Mouse (Mus musculus) macrophage (primary cell): ENCODE results near the gene Ap5m1. TPM values are rescaled to one million over a fixed set of nuclear protein-coding genes. Genes with fewer than 3 reads are reported as not detected.

Experiments used
- H3K27ac ChIP-seq: fragments of 350-480 bp; formaldehyde crosslinking; 2 replicates; pipeline ENCODE4 v1.9.0; 2021
- H3K36me3 ChIP-seq: fragments of 350-480 bp; formaldehyde crosslinking; 2 replicates; pipeline ENCODE4 v1.9.0; 2021; ENCODE audit errors: inconsistent target
- H3K4me3 ChIP-seq: fragments of 350-480 bp; formaldehyde crosslinking; 2 replicates; pipeline ENCODE4 v1.9.0; 2021; ENCODE audit errors: inconsistent target
- H3K79me2 ChIP-seq: fragments of 350-480 bp; formaldehyde crosslinking; 2 replicates; pipeline ENCODE4 v1.9.0; 2021; ENCODE audit errors: inconsistent target
- WGBS: methylation state at CpG from one replicate; pipeline ENCODE4 v1.1.7; 2026; ENCODE audit warnings: inconsistent platforms; ENCODE audit not compliant: missing documents; 5-methylcytosine and 5-hydroxymethylcytosine counted together
- polyA plus RNA-seq: library from polyadenylated mRNA; stranded (reverse); fragments of 250-400 nt; gene quantifications from 3 replicates; pipeline ENCODE4 v1.2.4, GENCODE M21; 2018; ENCODE audit warnings: inconsistent platforms
- total RNA-seq, 78 experiments: library from RNA; depleted of rRNA; stranded (reverse); fragments of 250-400 nt; gene quantifications; 1 replicate in 9 of 78; 2 replicates in 24 of 78; 3 replicates in 43 of 78; 4 replicates in 2 of 78; pipeline ENCODE4 v1.2.4; 2018; ENCODE audit warnings: inconsistent platforms in 56 of 78

Gene Ap5m1
- total RNA-seq (2018; cell fraction: chromatin; rRNA removed), result 10 to 100 TPM in 25 of 26 experiments, 1 to 10 TPM in 1; 8.5 to 60.7 (median 29.5) TPM
- total RNA-seq (2018; cell fraction: cytosol; rRNA removed), result 10 to 100 TPM in 24 of 26 experiments, 1 to 10 TPM in 2; 8.3 to 19.5 (median 13.7) TPM
- total RNA-seq (2018; cell fraction: nucleus; rRNA removed), result 10 to 100 TPM; 14.9 to 71.5 (median 21.8) TPM
- 8.6 to 16.8 TPM (median 13.0 TPM) in 3 replicates for polyA plus RNA-seq

- Histone ChIP-seq H3K36me3 (no peaks in the 10 kb centered on the region), H3K79me2 (peaks cover 90% of the 10 kb centered on the region), H3K27ac (peak within 1 kb of the TSS; percentile 75), H3K4me3 (peak within 1 kb of the TSS; percentile 84)
- 1% methylated on average over 61 of the region's 62 CpGs for WGBS
These were observed at the start of gene Ap5m1 for GRCm38 (mm10) chr14:49065529-49066273. TSS of gene Ap5m1 (plus strand) at chr14:49066097.

GRCm38 (mm10) chr14:49019765-49020164 lies 46.1 kb upstream of the Ap5m1 start:
- H3K27ac ChIP-seq, result no peak overlapping the region
- 8% methylated on average over 5 of the region's 5 CpGs for WGBS
- H3K4me3 ChIP-seq, result no peak overlapping the region
- H3K79me2 ChIP-seq, result no peaks in the 10 kb centered on the region
- peaks cover 35% of the 10 kb centered on the region for H3K36me3 ChIP-seq

GRCm38 (mm10) chr14:49027040-49027778 lies 38.7 kb upstream of the Ap5m1 start:
- Histone ChIP-seq H3K79me2 (no peaks in the 10 kb centered on the region; the same call in 1 of the 2 replicates), H3K36me3 (no peaks in the 10 kb centered on the region), H3K4me3 (no peak overlapping the region), H3K27ac (no peak overlapping the region)
- 86% methylated on average over 6 of the region's 6 CpGs for WGBS

- no peak overlapping the region for H3K27ac ChIP-seq
- WGBS, result 69% methylated on average over 3 of the region's 3 CpGs
- H3K36me3 ChIP-seq, result no peaks in the 10 kb centered on the region
- no peak overlapping the region for H3K4me3 ChIP-seq
- no peaks in the 10 kb centered on the region; the same call in 1 of the 2 replicates for H3K79me2 ChIP-seq
These were observed 38.0 kb upstream of the Ap5m1 start for GRCm38 (mm10) chr14:49027779-49028368.

GRCm38 (mm10) chr14:49028991-49029390 lies 36.9 kb upstream of the Ap5m1 start:
- Histone ChIP-seq H3K4me3 (no peak overlapping the region), H3K36me3 (peaks cover 6% of the 10 kb centered on the region), H3K79me2 (no peaks in the 10 kb centered on the region; the same call in 1 of the 2 replicates), H3K27ac (no peak overlapping the region)
- WGBS, result 97% methylated on average over 5 of the region's 5 CpGs

GRCm38 (mm10) chr14:49045610-49046009 lies 20.3 kb upstream of the Ap5m1 start:
- Histone ChIP-seq H3K36me3 (peaks cover 2% of the 10 kb centered on the region; the same call in 1 of the 2 replicates), H3K27ac (no peak overlapping the region), H3K79me2 (peaks cover 38% of the 10 kb centered on the region; the same call in 1 of the 2 replicates), H3K4me3 (no peak overlapping the region)
- WGBS, result 97% methylated on average over 3 of the region's 4 CpGs

- no peak overlapping the region for H3K4me3 ChIP-seq
- H3K79me2 ChIP-seq, result peaks cover 77% of the 10 kb centered on the region
- peaks cover 11% of the 10 kb centered on the region; the same call in 1 of the 2 replicates for H3K36me3 ChIP-seq
These were observed 16.4 kb upstream of the Ap5m1 start for GRCm38 (mm10) chr14:49049492-49049891.

GRCm38 (mm10) chr14:49063838-49064237 lies 2.1 kb upstream of the Ap5m1 start:
- peak overlapping the region; percentile 75 for H3K27ac ChIP-seq
- peaks cover 90% of the 10 kb centered on the region for H3K79me2 ChIP-seq
- no peak overlapping the region for H3K4me3 ChIP-seq
- WGBS, result 64% methylated on average over 2 of the region's 2 CpGs
- H3K36me3 ChIP-seq, result no peaks in the 10 kb centered on the region

More at GRCm38 (mm10) chr14:49049492-49049891, 16.4 kb upstream of the Ap5m1 start:
- H3K27ac ChIP-seq, result no peak overlapping the region

GRCm38 (mm10) chr14:49066274-49066823 lies 452 bp downstream of the Ap5m1 start, which contains the start of gene Exoc5:
TSS of gene Exoc5 (minus strand) at chr14:49066653.
- H3K4me3 ChIP-seq, result peak within 1 kb of the TSS; percentile 84
- peaks cover 90% of the 10 kb centered on the region for H3K79me2 ChIP-seq
- WGBS, result 0% methylated on average over 52 of the region's 53 CpGs
- H3K36me3 ChIP-seq, result no peaks in the 10 kb centered on the region
- peak within 1 kb of the TSS; percentile 75 for H3K27ac ChIP-seq

GRCm38 (mm10) chr14:49072837-49073236 lies 6.9 kb downstream of the Ap5m1 start:
- peaks cover 15% of the 10 kb centered on the region; the same call in 1 of the 2 replicates for H3K36me3 ChIP-seq
- WGBS, result 100% methylated on average over 2 of the region's 2 CpGs
- H3K4me3 ChIP-seq, result no peak overlapping the region
- peaks cover 44% of the 10 kb centered on the region for H3K79me2 ChIP-seq
- H3K27ac ChIP-seq, result no peak overlapping the region

GRCm38 (mm10) chr14:49073896-49074295 lies 8.0 kb downstream of the Ap5m1 start:
- WGBS, result 92% methylated on average over 7 of the region's 7 CpGs
- Histone ChIP-seq H3K36me3 (peaks cover 15% of the 10 kb centered on the region; the same call in 1 of the 2 replicates), H3K79me2 (peaks cover 34% of the 10 kb centered on the region), H3K27ac (no peak overlapping the region), H3K4me3 (no peak overlapping the region)

GRCm38 (mm10) chr14:49074361-49074760 lies 8.5 kb downstream of the Ap5m1 start:
- 92% methylated on average over 2 of the region's 2 CpGs for WGBS
- Histone ChIP-seq H3K79me2 (peaks cover 29% of the 10 kb centered on the region), H3K4me3 (no peak overlapping the region), H3K36me3 (peaks cover 18% of the 10 kb centered on the region; the same call in 1 of the 2 replicates), H3K27ac (no peak overlapping the region)

GRCm38 (mm10) chr14:49078820-49079219 lies 12.9 kb downstream of the Ap5m1 start:
- Histone ChIP-seq H3K36me3 (peaks cover 37% of the 10 kb centered on the region), H3K4me3 (no peak overlapping the region), H3K27ac (no peak overlapping the region), H3K79me2 (no peaks in the 10 kb centered on the region)
- 97% methylated on average over 2 of the region's 2 CpGs for WGBS

- no peaks in the 10 kb centered on the region for H3K79me2 ChIP-seq
- WGBS, result 97% methylated on average over 4 of the region's 4 CpGs
- H3K4me3 ChIP-seq, result no peak overlapping the region
- no peak overlapping the region for H3K27ac ChIP-seq
- peaks cover 52% of the 10 kb centered on the region for H3K36me3 ChIP-seq
These were observed 20.6 kb downstream of the Ap5m1 start for GRCm38 (mm10) chr14:49086522-49086921.
